Mouse (Mus musculus): Measurements from ENCODE around the gene Pecr.
"Not testable (repeated sequence)": the region's sequence is repeated elsewhere in the genome, so short reads cannot be mapped to it uniquely, and the experiment has no call there.

Pecr gene

DNA sequence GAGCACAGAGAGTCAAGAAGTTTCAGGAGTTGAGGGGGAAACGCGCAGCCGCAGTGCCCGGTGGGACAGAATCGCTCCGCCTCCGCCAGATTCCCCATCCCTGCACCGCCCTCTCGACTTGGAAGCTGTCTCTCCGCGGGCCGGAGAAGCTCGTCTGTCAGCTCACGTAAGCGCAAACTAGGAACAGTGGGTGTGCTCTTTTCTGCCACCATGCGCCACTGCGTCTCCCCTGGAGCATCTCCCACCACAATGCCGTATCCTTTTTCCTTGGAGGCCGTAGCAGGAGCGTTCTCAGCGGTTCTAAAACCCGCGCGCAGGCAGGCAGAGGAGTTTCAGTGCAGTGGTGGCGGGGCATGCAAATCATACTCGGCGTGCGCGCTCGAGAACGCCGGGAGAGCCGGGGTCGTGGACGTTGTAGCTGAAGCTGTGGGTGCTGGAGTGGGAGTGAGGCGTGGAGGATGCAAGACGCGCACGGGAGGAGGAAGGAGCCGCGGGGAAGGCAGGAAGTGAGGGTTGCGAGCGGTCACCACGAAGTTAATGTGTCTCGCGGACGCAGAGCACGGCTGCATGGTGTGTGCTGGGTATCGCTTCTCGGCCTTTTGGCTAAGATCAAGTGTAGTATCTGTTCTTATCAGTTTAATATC lies 47.6 kb downstream of the Pecr start:
- not testable (repeated sequence) for DNase-seq (ENCODE audit: low read depth)

- not testable (repeated sequence) for DNase-seq (ENCODE audit: low read depth)
Observed at GRCm38 (mm10) chr1:72232592-72232991, 51.5 kb downstream of the Pecr start.

- DNase-seq (ENCODE audit: low read depth) = no peak
Observed at GRCm38 (mm10) chr1:72228974-72229373, 55.1 kb downstream of the Pecr start.

- DNase-seq (ENCODE audit: low read depth) = no peak
Observed at GRCm38 (mm10) chr1:72227546-72227945, 56.6 kb downstream of the Pecr start.

DNA sequence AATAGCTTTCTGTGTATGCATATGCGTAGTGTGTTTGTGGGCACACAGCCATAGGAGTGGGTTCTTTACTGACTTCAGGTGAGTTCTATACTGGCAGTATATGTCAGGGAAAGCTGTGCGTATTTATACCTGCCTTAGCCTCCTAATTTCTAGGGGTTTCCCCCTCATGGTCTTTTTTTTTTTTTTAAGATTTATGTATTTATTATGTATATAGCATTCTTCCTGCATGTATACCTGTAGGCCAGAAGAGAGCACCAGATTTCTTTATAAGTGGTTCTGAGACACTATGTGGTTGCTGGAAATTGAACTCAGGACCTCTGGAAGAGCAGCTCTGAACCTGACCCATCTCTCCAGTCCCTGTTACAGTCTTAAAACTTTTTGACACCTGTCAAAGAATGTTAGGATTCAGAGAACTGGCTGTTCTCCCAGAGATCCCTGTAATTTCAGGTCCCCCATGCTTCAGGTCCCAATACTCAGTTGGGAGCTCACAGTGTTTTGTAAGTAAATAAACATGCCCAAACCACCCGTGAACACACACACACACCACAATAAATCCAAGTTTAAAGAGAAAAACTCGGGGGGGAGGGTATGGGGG lies 57.1 kb downstream of the Pecr start:
- no peak for DNase-seq (ENCODE audit: low read depth)

GRCm38 (mm10) chr1:72226172-72226886 lies 57.8 kb downstream of the Pecr start:
- DNase-seq (ENCODE audit: low read depth) = peak; percentile 84

- peak; percentile 40 for DNase-seq (ENCODE audit: low read depth)
Observed at GRCm38 (mm10) chr1:72225720-72226171, 58.4 kb downstream of the Pecr start.

GRCm38 (mm10) chr1:72225054-72225718 lies 58.9 kb downstream of the Pecr start:
- DNase-seq (ENCODE audit: low read depth) = no peak

DNA sequence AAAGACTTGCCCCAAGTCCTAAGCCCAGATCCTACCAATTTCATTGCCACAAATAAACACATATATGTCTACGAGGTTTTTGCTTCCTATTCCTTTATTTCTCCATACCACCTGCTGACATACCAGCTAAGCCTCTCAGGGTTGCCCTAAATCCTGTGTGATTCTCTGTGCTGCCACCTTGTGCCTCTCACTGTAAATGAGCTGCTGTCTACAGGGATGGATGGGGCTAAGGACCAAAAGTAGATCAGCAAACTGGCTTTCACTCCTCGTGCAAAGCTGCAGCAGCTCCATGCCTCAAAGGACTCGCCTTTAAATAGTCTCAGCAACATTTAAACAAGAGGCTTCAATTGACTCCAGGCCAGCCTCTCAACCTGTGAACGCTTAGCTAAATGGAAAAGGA lies 64.1 kb downstream of the Pecr start:
- DNase-seq (ENCODE audit: low read depth) = peak; percentile 15

DNA sequence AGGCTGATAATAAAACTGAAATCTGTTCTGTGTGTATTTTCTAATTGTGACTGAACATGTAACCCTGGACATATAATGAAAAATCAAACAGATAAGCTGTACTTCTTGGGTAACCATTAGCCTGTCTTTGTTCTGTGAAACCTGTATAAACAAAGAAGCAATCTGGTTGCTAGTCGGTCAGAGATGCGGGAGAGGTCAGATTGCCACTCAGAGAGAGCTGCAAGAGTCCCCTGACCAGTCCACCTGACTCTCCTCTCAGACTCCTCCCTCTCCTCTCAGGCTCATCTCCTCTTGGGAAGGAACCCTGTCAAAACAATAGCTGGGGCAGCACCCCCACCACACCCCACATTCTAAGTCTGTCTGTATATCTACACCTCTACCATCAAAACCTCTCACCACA lies 65.0 kb downstream of the Pecr start:
- DNase-seq (ENCODE audit: low read depth) = no peak

DNA sequence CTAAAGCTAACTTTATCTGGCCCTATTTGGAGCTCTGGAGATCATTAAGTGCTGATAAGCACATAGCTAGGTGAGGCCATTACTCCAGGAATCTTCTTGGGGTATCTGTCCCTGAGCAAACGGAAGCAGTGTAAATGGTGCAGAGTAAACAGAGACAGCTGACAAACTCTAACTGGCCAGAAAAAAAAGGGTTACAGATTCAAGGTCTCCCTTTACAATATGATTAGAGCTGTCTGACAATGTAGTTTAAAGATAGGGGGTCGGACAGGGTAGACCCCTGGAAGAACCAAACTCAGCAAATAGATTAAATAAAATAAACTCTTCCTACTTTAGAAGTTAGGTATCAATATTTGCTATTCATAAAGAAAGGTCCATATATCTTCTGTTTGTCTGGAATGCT lies 65.5 kb downstream of the Pecr start:
- DNase-seq (ENCODE audit: low read depth) = no peak

GRCm38 (mm10) chr1:72216761-72217160 lies 67.4 kb downstream of the Pecr start:
- DNase-seq (ENCODE audit: low read depth) = no peak

- DNase-seq (ENCODE audit: low read depth) = no peak
Observed at GRCm38 (mm10) chr1:72215174-72215573, 68.9 kb downstream of the Pecr start.

GRCm38 (mm10) chr1:72214470-72214961 lies 69.6 kb downstream of the Pecr start:
- peak; percentile 12 for DNase-seq (ENCODE audit: low read depth)

- DNase-seq (ENCODE audit: low read depth) = no peak
Observed at GRCm38 (mm10) chr1:72213954-72214353, 70.2 kb downstream of the Pecr start.

GRCm38 (mm10) chr1:72211701-72212699 lies 72.1 kb downstream of the Pecr start, which contains the start of gene Mreg:
Mreg (minus strand) TSS chr1:72212307.
- DNase-seq (ENCODE audit: low read depth) = no peak

- no peak for DNase-seq (ENCODE audit: low read depth)
Observed at GRCm38 (mm10) chr1:72210803-72211679, 73.1 kb downstream of the Pecr start.

All from fibroblast of lung, adult 2 months (primary cell).